Mouse (Mus musculus) adrenal gland, postnatal 14 days (tissue): ENCODE data around the gene Tdgf1. TPM values are rescaled to one million over a fixed set of nuclear protein-coding genes. Genes with fewer than 3 reads are reported as not detected.

ENCODE experiments used
- DNase-seq: peaks from one replicate; pipeline ENCODE4 v3.0.0; 2021; ENCODE audit warnings: mixed read lengths
- total RNA-seq: library from RNA; stranded (reverse); gene quantifications from 2 replicates; pipeline ENCODE4 v1.2.3, GENCODE M21; 2021

The Tdgf1 gene
- total RNA-seq, 1 experiment from 2014 or later, result not detected

DNA sequence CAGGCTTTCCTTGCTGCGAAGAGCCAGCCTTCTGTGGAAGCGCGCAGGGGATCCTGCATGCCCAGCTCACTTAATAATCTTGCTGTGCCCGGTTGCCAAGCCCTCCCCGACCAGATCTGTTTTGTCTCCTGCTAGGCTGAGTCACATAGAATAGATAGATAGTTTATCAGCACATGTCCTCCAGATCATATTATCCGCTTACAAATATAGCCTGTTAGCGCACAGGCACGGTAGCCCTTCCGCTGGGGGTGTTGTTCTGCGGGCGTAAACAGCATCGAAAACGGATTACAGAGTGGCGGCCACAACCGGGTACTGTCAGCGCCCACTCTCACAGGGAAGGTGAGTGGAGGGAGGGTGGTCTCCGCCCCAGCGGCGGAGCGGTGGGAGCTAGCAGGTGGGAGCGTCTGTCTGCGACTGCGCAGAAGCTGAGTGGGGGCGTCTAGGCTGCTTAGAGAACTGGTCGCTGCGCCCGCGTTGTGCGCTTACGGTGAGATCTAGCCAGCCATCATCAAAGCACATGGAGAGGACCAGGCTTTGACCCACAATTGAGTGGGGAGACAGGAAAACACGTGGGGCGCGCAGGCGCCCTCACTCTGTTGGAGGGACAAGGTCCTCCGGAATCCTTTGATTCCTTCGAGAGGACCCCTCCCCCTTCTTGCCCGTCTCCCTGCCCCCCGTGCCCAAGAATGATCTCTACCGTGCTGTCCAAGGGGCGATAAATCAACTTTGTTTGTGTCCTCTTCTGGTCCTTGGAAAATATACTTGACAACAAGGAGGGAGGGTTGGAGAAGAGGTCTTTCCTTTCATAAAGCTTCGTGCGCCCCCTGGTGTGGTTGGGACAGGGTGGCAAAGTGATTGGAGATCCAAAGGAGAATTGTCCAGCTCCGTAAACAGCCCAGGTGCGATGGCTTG, 7.8 kb upstream of the Tdgf1 start:
- DNase-seq, result peak; percentile 86

DNA sequence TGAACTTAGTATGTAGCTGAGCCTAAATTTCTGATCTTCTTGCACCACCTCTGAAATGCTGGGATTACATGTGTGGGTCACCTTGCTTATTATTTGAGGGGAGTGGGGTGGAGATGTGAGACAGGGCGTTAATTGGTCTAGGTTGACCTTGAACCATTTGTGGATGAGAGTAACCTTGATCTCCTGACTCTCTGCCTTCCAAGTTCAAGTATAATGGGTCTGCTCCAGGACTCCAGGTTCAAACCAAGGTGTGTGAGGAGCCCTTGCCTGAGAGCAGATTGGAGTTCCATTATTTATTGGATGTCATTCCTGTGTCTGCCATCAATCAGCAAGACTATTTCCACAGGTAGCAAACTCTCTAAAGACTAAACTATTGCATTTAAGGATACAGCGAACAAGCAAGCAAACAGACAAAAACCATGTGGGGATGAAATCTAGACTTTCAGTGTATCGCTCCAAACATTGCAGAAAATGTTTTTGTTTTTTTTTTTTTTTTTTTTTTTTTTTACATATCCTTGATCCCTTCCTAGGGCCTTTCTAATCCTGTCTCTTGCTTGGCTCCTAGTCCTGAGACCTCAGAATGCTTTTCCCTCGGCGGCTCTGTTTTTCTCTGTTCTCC, 7.1 kb upstream of the Tdgf1 start:
- no peak for DNase-seq

DNA sequence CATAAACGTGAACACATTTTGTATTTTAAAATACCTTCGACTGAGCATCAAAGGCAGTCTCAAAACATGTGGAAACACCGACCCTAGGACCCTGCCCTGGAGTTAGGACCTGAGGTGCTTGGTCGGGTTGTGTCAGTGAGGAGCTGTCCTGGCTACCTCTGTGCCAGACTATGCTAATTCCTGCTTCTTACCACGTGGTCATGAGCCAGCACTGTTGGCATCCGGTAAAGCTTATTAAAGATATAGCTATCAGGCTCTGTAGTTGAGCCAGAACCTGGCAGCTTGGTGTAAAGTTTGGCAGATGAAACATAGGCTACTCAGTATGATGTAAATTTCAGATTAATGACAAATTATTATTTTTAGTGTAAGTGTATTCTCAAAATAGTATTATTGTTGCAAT, 6.4 kb upstream of the Tdgf1 start:
- no peak for DNase-seq

GRCm38 (mm10) chr9:110951866-110952265, 5.9 kb upstream of the Tdgf1 start:
- DNase-seq, result no peak

DNA sequence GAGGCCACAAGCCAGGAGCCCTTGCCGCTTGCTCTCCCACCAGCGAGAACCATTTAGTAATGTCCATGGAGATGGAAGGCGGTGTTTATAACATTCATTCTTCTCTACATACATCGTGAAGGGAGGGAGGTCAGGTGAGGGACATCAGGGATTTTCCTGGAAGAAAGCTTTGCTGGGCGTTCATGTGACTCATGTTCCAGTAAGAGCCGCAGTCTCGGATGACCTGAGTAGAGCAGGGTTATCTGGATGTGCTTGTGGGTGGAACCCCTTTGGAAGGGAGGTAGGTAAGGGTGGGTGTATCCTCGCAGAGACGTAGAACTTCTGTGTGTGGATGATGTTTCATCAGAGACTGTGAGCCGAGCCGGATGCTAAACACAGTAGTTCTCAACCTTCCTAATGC, 5.4 kb upstream of the Tdgf1 start, which contains the start of gene Lrrc2:
Gene Lrrc2, plus strand, starts transcription at position 149 of the 400 bp plus-strand sequence.
- DNase-seq, result no peak

- DNase-seq, result no peak
These were observed 4.2 kb upstream of the Tdgf1 start for GRCm38 (mm10) chr9:110950109-110950508.

DNA sequence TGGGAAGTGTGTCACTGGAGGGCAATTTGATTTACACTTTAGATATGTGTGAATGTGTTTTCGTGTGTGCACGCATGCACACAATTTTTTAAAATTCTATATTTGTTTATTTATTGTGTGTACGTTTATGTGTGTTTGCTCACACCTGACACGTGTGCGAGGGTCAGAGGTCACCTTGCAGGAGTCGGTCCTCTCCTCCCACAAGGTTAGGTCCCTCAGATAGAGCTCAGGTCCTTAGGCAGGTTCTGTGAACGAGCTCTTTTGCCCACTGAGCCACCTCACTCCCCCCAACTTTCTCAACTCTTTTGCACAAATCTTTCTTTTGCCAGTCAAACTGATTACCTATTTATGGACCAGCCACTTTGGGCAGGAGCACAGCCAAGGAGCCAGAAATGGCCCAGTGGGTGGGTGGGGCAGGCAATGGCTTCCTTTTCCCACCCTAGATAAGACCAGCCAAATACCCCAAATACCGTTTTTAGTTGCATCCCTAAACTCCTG, 2.9 kb upstream of the Tdgf1 start:
- DNase-seq, result no peak

GRCm38 (mm10) chr9:110947900-110948299, 1.9 kb upstream of the Tdgf1 start:
- no peak for DNase-seq

GRCm38 (mm10) chr9:110947261-110947661, 1.3 kb upstream of the Tdgf1 start:
- no peak for DNase-seq

GRCm38 (mm10) chr9:110946548-110947044, 638 bp upstream of the Tdgf1 start:
- DNase-seq, result peak; percentile 36

- no peak for DNase-seq
These were observed 615 bp downstream of the Tdgf1 start for GRCm38 (mm10) chr9:110945343-110945742.

DNA sequence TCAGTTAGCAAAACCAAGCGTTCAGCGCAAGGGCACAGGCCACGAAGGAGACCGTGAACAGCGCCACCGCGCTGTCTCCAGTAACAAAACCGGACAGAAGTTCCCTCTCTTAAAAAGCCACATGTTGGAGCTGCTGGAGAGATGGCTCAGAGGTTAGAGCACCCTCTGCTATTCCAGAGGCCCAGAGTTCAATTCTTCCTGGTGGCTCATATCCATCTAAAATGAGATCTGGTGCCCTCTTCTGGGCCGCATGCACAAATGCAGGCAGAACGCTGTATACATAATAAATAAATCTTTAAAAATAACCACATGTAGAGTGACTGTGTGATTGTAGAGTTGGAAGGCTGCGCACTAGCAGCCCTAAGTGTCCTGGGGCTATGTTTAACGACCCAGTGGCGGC, 1.7 kb downstream of the Tdgf1 start:
- DNase-seq, result no peak

DNA sequence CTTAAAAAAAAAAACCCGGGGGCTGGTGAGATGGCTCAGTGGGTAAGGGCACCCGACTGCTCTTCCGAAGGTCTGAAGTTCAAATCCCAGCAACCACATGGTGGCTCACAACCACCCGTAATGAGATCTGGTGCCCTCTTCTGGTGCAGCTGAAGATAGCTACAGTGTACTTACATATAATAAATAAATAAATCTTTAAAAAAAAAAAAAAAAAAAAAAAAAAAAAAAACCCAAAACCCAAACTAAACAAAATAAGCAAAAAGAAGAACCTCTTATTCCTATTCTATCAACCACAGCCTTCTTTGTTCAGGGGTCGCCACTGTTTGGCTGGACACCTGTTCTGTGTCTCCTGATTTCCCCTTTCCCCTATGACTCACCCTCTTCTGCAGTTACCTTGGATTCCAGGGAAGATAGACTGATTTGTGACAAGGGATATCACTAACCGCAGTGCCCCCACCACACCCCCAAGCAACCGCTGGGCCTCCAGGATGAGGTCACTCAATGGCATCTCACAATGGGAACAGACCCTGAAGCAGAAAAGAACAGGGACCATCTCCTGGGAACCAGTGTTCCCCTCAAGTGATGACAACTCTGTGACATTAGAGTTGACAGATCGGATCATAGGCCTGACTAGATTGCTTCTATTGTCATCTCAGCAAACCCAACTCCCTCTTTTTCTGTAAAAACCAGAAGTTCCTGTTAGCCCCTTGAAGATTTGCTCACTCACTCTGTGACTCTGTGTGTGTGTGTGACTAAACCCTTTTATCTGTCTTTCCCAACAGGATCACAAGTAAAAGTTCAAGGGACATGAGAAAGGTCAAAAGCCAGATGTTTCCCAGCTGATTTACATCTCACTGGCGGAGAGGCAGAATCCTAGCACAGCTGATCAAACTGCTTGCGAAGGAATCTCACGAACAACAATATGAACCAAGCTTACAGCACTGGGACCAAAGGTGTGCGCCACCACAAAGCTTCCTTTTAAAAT, 8.2 kb downstream of the Tdgf1 start:
- peak; percentile 52 for DNase-seq

GRCm38 (mm10) chr9:110935941-110936340, 10.0 kb downstream of the Tdgf1 start:
- DNase-seq, result no peak

DNA sequence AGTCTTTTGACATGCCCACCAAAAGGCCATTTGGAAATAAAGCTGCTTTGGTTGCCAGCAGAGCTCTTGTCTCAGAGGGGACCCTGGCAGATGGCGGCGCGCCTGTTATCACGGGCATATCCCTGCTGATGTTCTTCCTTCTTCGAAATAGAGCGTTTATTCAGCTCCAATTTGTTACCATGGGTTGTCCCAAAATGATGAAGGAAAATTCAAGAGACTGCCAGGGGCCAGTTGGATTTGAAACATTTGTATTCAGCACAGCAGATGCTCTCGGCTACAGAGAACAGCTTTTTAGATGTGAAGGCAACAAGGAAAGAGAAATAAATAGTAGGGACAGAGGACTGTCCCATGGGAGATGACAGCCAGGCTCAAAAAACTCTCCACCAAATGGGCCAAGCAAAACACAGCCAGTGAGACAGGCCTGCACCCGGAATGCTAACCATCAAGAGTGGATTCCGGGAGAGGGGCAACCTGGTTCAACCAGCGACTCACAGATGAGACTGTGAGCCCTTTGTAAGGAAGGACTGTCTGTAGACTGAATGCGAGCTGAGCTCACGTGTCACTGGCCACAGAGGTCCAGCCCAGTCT, 12.0 kb downstream of the Tdgf1 start:
- DNase-seq, result no peak

GRCm38 (mm10) chr9:110931573-110931972, 14.4 kb downstream of the Tdgf1 start:
- DNase-seq, result no peak

GRCm38 (mm10) chr9:110922759-110923158, 23.2 kb downstream of the Tdgf1 start:
- DNase-seq, result peak; percentile 90

GRCm38 (mm10) chr9:110920665-110921419, 25.1 kb downstream of the Tdgf1 start:
- DNase-seq, result no peak

DNA sequence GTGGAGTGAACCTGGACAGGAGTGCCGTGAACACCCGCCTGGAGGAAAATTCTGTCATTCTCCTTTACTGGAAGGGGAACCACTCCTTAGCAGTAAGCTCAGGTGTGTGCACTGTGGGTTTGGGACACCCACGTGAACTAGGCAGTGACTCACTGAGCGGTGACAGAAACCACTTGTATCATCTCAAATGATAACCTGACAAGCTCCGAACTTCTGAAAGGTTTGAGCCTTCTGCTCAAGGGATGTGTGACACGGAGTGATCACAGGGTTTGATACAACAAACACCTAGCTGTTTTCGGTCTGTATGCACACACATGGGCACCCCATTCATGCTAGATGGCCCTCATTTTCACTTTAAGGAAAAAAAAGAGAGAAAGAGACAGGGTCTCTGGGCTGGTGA, 29.2 kb downstream of the Tdgf1 start, which contains the start of gene Fam240a:
Gene Fam240a, minus strand, starts transcription at position 76 of the 400 bp plus-strand sequence.
- DNase-seq, result no peak

DNA sequence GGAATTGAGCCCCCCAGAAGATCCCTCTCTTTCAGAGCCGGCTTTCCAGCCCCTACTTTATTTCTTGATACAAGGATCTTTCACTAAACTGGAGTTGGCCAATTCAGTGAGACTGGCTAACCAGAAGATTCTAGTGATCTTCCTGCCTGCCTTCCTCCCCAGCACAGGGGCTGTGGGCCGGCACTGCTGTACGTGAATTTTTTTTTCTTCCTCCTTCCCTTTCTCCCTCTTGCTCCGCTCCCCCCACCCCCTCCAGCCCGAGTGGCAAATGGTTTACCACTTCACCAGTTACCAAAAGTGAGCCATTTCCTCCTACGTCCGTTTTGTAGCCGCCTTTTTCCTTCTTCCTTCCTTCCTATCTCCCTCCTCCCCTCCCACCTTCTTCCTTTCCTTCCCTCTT, 30.5 kb downstream of the Tdgf1 start:
- no peak for DNase-seq
